Mouse (Mus musculus) adrenal gland (tissue): ENCODE results near the gene Slc38a7.
"Not testable (repeated sequence)": the region's sequence is repeated elsewhere in the genome, so short reads cannot be mapped to it uniquely, and the experiment has no call there.

ENCODE experiments used
- intact Hi-C: fragments of 180-260 bp; cut with DNase I; formaldehyde crosslinking; loops from one replicate; pipeline ENCODE4 v1.15.1; 2025
- long read RNA-seq, 2 experiments: library from polyadenylated mRNA; unstranded; transcript quantifications; one replicate each; pipeline ENCODE4 v2.0.0; 2020; ENCODE audit warnings: borderline replicate concordance in 1 of 2; ENCODE audit not compliant: insufficient replicate concordance in 1 of 2

Gene Slc38a7
- long read RNA-seq, experiment 1, partial matches to known transcripts = 2 of 9 reads
- long read RNA-seq, experiment 1, other reads (novel, unspliced or antisense) = 4 of 9 reads
- long read RNA-seq, experiment 2, transcript Slc38a7-204 (12 exons, 3,315 nt) = major isoform, 7 of 15 reads
- long read RNA-seq, experiment 2, partial matches to known transcripts = 4 of 15 reads
- long read RNA-seq, experiment 2, other reads (novel, unspliced or antisense) = 4 of 15 reads

- intact Hi-C loops = loop anchor here (5.0 kb wide), 1 partner anchor 34 kb away; the partner anchor contains the start of gene Got2
Measured at GRCm38 (mm10) chr8:95853102-95853843, at the start of gene Slc38a7. Gene Slc38a7 (minus strand): TSS chr8:95853539.

GRCm38 (mm10) chr8:95901864-95902263, 48.5 kb upstream of the Slc38a7 start:
- intact Hi-C loops = no loop called here

GRCm38 (mm10) chr8:95893701-95894100, 40.4 kb upstream of the Slc38a7 start:
- intact Hi-C loops = no loop called here

- intact Hi-C loops = loop anchor here (5.0 kb wide), 1 partner anchor 36 kb away; the partner anchor contains the start of gene Slc38a7
Measured at GRCm38 (mm10) chr8:95888285-95889136, 35.2 kb upstream of the Slc38a7 start, which contains the start of gene Got2. Gene Got2 (minus strand): TSS chr8:95888547.

GRCm38 (mm10) chr8:95887578-95888284, 34.4 kb upstream of the Slc38a7 start:
- intact Hi-C loops = loop anchor here (5.0 kb wide), 1 partner anchor 35 kb away; the partner anchor contains the start of gene Slc38a7

- intact Hi-C loops = loop anchor here (5.0 kb wide), 1 partner anchor 35 kb away; the partner anchor contains the start of gene Slc38a7
Measured at GRCm38 (mm10) chr8:95886647-95887577, 33.6 kb upstream of the Slc38a7 start.

GRCm38 (mm10) chr8:95885966-95886365, 32.6 kb upstream of the Slc38a7 start:
- intact Hi-C loops = loop anchor here (5.0 kb wide), 1 partner anchor 34 kb away; the partner anchor contains the start of gene Slc38a7

GRCm38 (mm10) chr8:95885271-95885841, 32.0 kb upstream of the Slc38a7 start:
- intact Hi-C loops = loop anchor here (5.0 kb wide), 1 partner anchor 33 kb away; the partner anchor contains the start of gene Slc38a7

GRCm38 (mm10) chr8:95884491-95884890, 31.2 kb upstream of the Slc38a7 start:
- intact Hi-C loops = no loop called here

GRCm38 (mm10) chr8:95882191-95882590, 28.9 kb upstream of the Slc38a7 start:
- intact Hi-C loops = no loop called here

GRCm38 (mm10) chr8:95881576-95881975, 28.2 kb upstream of the Slc38a7 start:
- intact Hi-C loops = no loop called here

- intact Hi-C loops = no loop called here
Measured at GRCm38 (mm10) chr8:95879823-95880222, 26.5 kb upstream of the Slc38a7 start.

GRCm38 (mm10) chr8:95878176-95878962, 25.0 kb upstream of the Slc38a7 start:
- intact Hi-C loops = no loop called here

GRCm38 (mm10) chr8:95875270-95875669, 21.9 kb upstream of the Slc38a7 start:
- intact Hi-C loops = no loop called here

GRCm38 (mm10) chr8:95871690-95872089, 18.4 kb upstream of the Slc38a7 start:
- intact Hi-C loops = no loop called here

- intact Hi-C loops = not testable (repeated sequence)
Measured at GRCm38 (mm10) chr8:95864851-95865250, 11.5 kb upstream of the Slc38a7 start.

- intact Hi-C loops = not testable (repeated sequence)
Measured at GRCm38 (mm10) chr8:95863761-95864440, 10.6 kb upstream of the Slc38a7 start.

GRCm38 (mm10) chr8:95854174-95854573, 835 bp upstream of the Slc38a7 start:
- intact Hi-C loops = loop anchor here (5.0 kb wide), 1 partner anchor 33 kb away; the partner anchor contains the start of gene Got2
